Mouse (Mus musculus) heart, adult 2 months (tissue): Measurements from ENCODE around the gene Itga2b.

Experiments used
- CTCF ChIP-seq: fragments of 200-600 bp; IDR thresholded peaks from 2 replicates; pipeline ENCODE4 v1.8.1; 2022; ENCODE audit warnings: antibody characterized with exemption, mild to moderate bottlenecking, moderate library complexity
- EP300 ChIP-seq: fragments of 200-500 bp; IDR thresholded peaks from 2 replicates; pipeline ENCODE4 v1.6.1; 2011; ENCODE audit warnings: low read depth, low read length, control low read depth; ENCODE audit not compliant: insufficient read depth
- POLR2A ChIP-seq: fragments of 200-500 bp; IDR thresholded peaks from 2 replicates; pipeline ENCODE4 v1.6.1; 2011; ENCODE audit warnings: mild to moderate bottlenecking, low read depth, low read length, control low read depth; ENCODE audit not compliant: insufficient read depth

- TF ChIP-seq EP300 (no peak), CTCF (no peak), POLR2A (no peak)
Observed at GRCm38 (mm10) chr11:102448327-102448726, 21.6 kb downstream of the Itga2b start.
